Mouse (Mus musculus): ENCODE measurements around the gene BC061212. TPM values are rescaled to one million over a fixed set of nuclear protein-coding genes. Genes with fewer than 3 reads are reported as not detected.

The BC061212 gene
- polyA plus RNA-seq (2017; shearing (Covaris generic)), result not detected

GRCm38 (mm10) chr5:94070445-94070844, at the start of gene BC061212:
Gene BC061212, minus strand, starts transcription at chr5:94070545.

GRCm38 (mm10) chr5:94076085-94076484, 5.7 kb upstream of the BC061212 start, which contains the start of gene Gm6351:
Gene Gm6351, plus strand, starts transcription at chr5:94076385.

Other genes with a start within 250 kb of the BC061212 start
- not detected for gene Gm7792, start 226.8 kb downstream of the BC061212 start, polyA plus RNA-seq (2017; shearing (Covaris generic))
- gene Gm16429, start 141.5 kb downstream of the BC061212 start, polyA plus RNA-seq (2017; shearing (Covaris generic)), result not detected
- not detected for gene Gm6351, start 5.8 kb upstream of the BC061212 start, polyA plus RNA-seq (2017; shearing (Covaris generic))
- 0.25 TPM for gene Gm3106, start 147.5 kb upstream of the BC061212 start, polyA plus RNA-seq (2017; shearing (Covaris generic))
- not detected for gene A430089I19Rik, start 236.3 kb upstream of the BC061212 start, polyA plus RNA-seq (2017; shearing (Covaris generic))
- gene Gm6502, start 243.9 kb upstream of the BC061212 start, polyA plus RNA-seq (2017; shearing (Covaris generic)), result not detected

All from effector memory CD4-positive, alpha-beta T cell, adult 5 months (primary cell).